20 mouse cellular contexts compared by ENCODE assay signal in the genomic region with DNA sequence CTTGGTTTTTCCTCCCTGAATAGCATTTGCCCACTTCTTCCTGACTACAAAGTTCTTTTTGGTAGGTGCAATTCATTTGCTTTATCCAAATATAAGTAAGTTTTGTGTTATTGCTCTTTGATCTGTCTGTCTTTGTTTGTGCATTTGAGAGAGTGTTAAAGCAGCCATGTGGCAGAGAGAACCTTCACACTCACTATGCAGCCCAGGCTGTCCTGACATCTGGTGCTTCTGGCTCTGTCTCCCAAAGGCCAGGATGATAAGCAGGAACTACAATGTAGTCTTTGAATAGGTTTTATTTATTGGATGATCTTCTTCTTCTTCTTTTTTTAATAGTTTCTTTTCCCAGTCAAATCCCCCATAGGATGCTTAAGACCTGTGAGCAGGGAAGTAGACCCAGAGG.
A peak's percentile ranks its signal among the peaks of the same experiment; 100 is the strongest.
DNase-seq lines count a peak whose midpoint lies in the region; ATAC-seq and TF ChIP-seq lines count a peak whose summit lies in the region.
"Had no signal": no experiment of that assay in that cellular context is flagged by ENCODE, and none has a peak within 500 bp of the region (broad histone marks: within the 10 kb centered on the region; RNA-seq: fewer than 3 reads in every experiment).

No protein-coding gene starts in this region.

- ATAC-seq in forebrain, embryonic 15.5 days (replicated peaks), result 0 out of 2 replicates have a peak, but pooled peaks have one; percentile 57
- no peak for ATAC-seq in forebrain, embryonic 12.5 days (ENCODE audit: low FRiP score)
- ATAC-seq: activated CD4-positive, CD25-positive, alpha-beta regulatory T cell, adult 4 months; forebrain, embryonic 13.5 days; Patski had no signal

- no peaks in the 10 kb centered on the region for H3K36me3 ChIP-seq in forebrain, embryonic 15.5 days
- H3K36me3 ChIP-seq in forebrain, embryonic 12.5 days (replicated peaks), result no peaks in the 10 kb centered on the region
- H3K36me3 ChIP-seq: embryonic facial prominence, embryonic 12.5 days; heart, embryonic 13.5 days; hindbrain, embryonic 15.5 days had no signal

- H3K9me3 ChIP-seq in forebrain, embryonic 15.5 days, result no peaks in the 10 kb centered on the region
- H3K9me3 ChIP-seq in forebrain, embryonic 12.5 days, result no peaks in the 10 kb centered on the region
- H3K9me3 ChIP-seq: embryonic facial prominence, embryonic 12.5 days; forebrain, embryonic 13.5 days; heart, embryonic 13.5 days; hindbrain, embryonic 15.5 days had no signal

- no peak overlapping the region for H3K9ac ChIP-seq in forebrain, embryonic 15.5 days (replicated peaks)
- H3K9ac ChIP-seq in forebrain, embryonic 12.5 days, result no peak overlapping the region
- H3K9ac ChIP-seq: embryonic facial prominence, embryonic 12.5 days; forebrain, embryonic 13.5 days; heart, embryonic 13.5 days; hindbrain, embryonic 15.5 days had no signal

- H3K4me3 ChIP-seq in forebrain, embryonic 15.5 days, result no peak overlapping the region
- H3K4me3 ChIP-seq in forebrain, embryonic 12.5 days (replicated peaks), result no peak overlapping the region
- H3K4me3 ChIP-seq in layer of hippocampus, adult 2 months, result no peak overlapping the region
- H3K4me3 ChIP-seq: embryonic facial prominence, embryonic 12.5 days; forebrain, embryonic 13.5 days; heart, embryonic 13.5 days; hindbrain, embryonic 15.5 days had no signal

- H3K27ac ChIP-seq in forebrain, embryonic 15.5 days (replicated peaks), result no peak overlapping the region
- H3K27ac ChIP-seq in forebrain, embryonic 12.5 days, result no peak overlapping the region
- no peak overlapping the region for H3K27ac ChIP-seq in layer of hippocampus, adult 2 months
- H3K27ac ChIP-seq: embryonic facial prominence, embryonic 12.5 days; forebrain, embryonic 13.5 days; heart, embryonic 13.5 days; hindbrain, embryonic 15.5 days had no signal

- no peaks in the 10 kb centered on the region for H3K4me1 ChIP-seq in forebrain, embryonic 15.5 days
- no peaks in the 10 kb centered on the region for H3K4me1 ChIP-seq in forebrain, embryonic 12.5 days
- H3K4me1 ChIP-seq: embryonic facial prominence, embryonic 12.5 days; forebrain, embryonic 13.5 days; heart, embryonic 13.5 days; hindbrain, embryonic 15.5 days had no signal

- no peak for TF ChIP-seq CTCF in layer of hippocampus, adult 2 months (conservative IDR thresholded peaks at IDR 0.05)

- H3K4me2 ChIP-seq in forebrain, embryonic 15.5 days (replicated peaks), result no peak overlapping the region
- H3K4me2 ChIP-seq in forebrain, embryonic 12.5 days, result no peak overlapping the region
- H3K4me2 ChIP-seq: embryonic facial prominence, embryonic 12.5 days; forebrain, embryonic 13.5 days; heart, embryonic 13.5 days; hindbrain, embryonic 15.5 days had no signal

- H3K27me3 ChIP-seq in forebrain, embryonic 15.5 days, result no peaks in the 10 kb centered on the region
- no peaks in the 10 kb centered on the region for H3K27me3 ChIP-seq in forebrain, embryonic 12.5 days
- H3K27me3 ChIP-seq: CH12.LX; embryonic facial prominence, embryonic 12.5 days; forebrain, embryonic 13.5 days; heart, embryonic 13.5 days; hindbrain, embryonic 15.5 days; Patski had no signal

- peak; percentile 10 for DNase-seq in brain, adult 2 months (ENCODE audit: low read depth, low spot score)
- peak; percentile 8 to 26 for DNase-seq in layer of hippocampus, adult 2 months (ENCODE audit: low spot score in 2 of 2)
- peak; percentile 19 to 76 for DNase-seq in layer of hippocampus, postnatal 14 days (ENCODE audit: low spot score in 2 of 2)
- DNase-seq in lung, postnatal 4 days, result no peak
- no peak for DNase-seq in kidney, postnatal 10 days
- DNase-seq: adrenal gland, postnatal 14 days; cerebellum, adult 8-10 months; cerebellum, postnatal 25 days; gastrocnemius, postnatal 36 days; heart, adult 11 months; heart, postnatal 36 days had no signal

Comparison
In these comparisons a context has a peak if more than half of its experiments do, and no peak if none do; other contexts are left out.
1. DNase-seq: peak in brain, adult 2 months (single experiment), layer of hippocampus, adult 2 months (2 of 2) and layer of hippocampus, postnatal 14 days (2 of 2); none in lung, postnatal 4 days (0 of 2) and kidney, postnatal 10 days (single experiment).